Mouse (Mus musculus): ENCODE measurements around the gene Hist1h2aa. TPM values are rescaled to one million over a fixed set of nuclear protein-coding genes. Genes with fewer than 3 reads are reported as not detected.

Hist1h2aa gene
- total RNA-seq, 2 experiments from 2014 or later = not detected

- no peak for DNase-seq (ENCODE audit: low spot score)
- intact Hi-C loops (cut with DNase I) = no loop called here
Measured at GRCm38 (mm10) chr13:23938699-23939098, 4.4 kb downstream of the Hist1h2aa start.

- intact Hi-C loops (cut with DNase I) = no loop called here
- DNase-seq (ENCODE audit: low spot score) = no peak
Measured at GRCm38 (mm10) chr13:23940291-23940690, 6.0 kb downstream of the Hist1h2aa start.

GRCm38 (mm10) chr13:23942861-23943260, 8.6 kb downstream of the Hist1h2aa start:
- intact Hi-C loops (cut with DNase I) = no loop called here
- DNase-seq (ENCODE audit: low spot score) = no peak

DNA sequence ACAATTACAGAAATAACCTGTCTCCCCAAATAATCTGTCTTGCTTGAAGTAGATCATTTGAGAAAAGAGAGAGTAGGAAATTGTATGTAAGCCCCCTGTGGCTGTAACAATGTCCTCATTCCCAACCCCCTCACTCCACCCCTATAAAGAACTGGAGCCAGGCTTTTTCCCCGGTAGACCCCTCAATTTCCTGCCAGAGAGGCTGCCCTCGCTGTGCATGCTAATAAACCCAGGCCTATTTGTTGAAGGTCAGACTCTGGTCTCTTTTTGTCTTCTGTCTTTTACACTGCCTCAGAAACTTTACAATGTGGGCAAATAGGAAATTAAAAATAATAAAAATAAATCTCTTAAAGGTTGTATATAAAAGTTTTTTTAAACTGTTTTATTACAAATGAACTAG, 12.0 kb downstream of the Hist1h2aa start:
- intact Hi-C loops (cut with DNase I) = no loop called here
- no peak for DNase-seq (ENCODE audit: low spot score)

DNA sequence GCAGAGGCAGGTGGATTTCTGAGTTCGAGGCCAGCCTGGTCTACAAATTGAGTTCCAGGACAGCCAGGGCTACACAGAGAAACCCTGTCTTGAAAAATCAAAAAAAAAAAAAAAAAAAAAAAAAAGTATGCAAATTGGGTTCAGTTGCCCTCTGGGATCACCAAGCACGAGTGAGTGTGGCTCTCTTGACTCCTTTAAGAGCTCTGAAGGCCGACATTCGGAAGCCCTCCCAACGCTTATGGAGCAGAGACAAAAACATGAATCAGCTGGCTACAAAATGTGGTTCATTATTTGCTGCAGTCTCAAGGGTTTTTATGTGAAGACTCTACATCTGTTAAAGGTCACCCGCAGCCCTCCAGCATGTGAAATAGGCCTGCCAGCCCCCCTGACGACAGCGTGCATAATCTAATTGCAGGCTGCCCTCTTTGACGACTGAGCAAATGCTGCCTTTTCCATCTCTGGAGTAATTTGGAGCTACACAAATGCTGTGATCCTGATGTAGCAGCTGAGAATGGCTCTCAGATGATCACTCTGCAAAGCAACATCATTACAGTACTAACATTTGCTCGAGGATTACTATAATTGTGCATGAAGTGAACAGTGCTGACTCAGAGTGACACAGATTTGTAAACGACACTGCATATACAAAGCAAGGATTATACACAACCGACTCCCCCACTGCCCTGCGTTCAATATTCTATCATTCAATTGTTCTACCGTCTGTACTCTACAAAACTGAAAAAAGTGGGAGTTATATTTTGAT, 15.4 kb downstream of the Hist1h2aa start:
- intact Hi-C loops (cut with DNase I) = no loop called here
- no peak for DNase-seq (ENCODE audit: low spot score)

DNA sequence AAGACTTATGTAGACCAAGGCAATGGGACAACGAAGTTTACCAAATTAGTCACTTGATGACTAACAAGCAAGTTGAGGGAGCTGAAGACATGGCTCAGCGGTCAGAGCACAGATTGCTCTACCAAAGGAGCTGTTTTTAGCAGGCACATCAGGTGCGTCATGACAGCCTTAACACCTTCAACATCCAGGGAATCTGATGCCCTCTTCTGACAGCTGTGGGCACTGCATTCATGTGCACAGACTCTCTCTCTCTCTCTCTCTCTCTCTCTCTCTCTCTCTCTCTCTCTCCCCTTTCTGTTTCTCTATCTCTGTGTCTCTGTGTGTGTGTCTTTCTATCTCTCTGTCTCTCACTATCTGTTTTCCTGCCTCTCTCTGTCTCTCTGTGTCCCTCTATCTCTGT, 16.7 kb downstream of the Hist1h2aa start:
- no peak for DNase-seq (ENCODE audit: low spot score)
- intact Hi-C loops (cut with DNase I) = no loop called here

DNA sequence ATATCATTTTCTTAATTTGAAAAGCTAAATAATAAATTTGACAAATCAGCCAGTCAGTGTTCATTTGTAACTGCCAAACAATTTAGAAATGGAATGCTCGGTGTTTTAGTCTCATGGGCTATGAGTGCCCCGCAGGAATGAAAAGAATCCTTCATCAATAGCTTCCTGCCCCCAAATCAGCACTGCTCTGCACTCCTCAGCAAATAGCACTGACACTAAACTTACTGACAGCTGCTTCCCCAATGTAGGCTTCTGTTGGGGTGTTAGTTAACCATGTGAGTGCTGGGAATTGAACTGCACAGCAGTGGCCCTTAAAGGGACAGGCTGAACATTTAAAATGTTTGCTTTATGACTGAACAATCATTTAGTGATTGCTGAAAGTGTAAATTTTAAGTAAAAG, 25.5 kb downstream of the Hist1h2aa start:
- DNase-seq (ENCODE audit: low spot score) = no peak
- intact Hi-C loops (cut with DNase I) = no loop called here

- intact Hi-C loops (cut with DNase I) = no loop called here
- no peak for DNase-seq (ENCODE audit: low spot score)
Measured at GRCm38 (mm10) chr13:23964909-23965308, 30.6 kb downstream of the Hist1h2aa start.

DNA sequence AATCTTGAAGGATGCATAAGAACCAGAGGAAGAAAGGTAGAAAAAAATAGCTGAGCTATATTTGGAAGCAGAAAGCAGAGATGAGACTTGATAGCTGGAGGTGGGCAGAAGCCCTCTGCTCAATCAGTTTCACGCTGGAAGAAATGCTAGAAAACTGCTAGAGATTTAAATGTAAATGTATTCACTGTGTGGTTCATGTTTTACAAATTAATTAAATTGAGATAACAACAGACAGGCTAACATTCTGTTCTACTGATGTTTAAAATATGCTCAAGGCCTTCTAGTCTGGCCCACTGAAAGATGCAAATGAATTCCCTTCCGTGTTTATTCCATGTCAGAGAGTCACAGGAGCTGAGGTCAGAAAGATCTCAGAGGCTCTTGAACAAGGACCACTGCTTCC, 37.6 kb downstream of the Hist1h2aa start:
- DNase-seq (ENCODE audit: low spot score) = no peak
- intact Hi-C loops (cut with DNase I) = no loop called here

- DNase-seq (ENCODE audit: low spot score) = no peak
Measured at GRCm38 (mm10) chr13:23972271-23972670, 38.0 kb downstream of the Hist1h2aa start.

More at GRCm38 (mm10) chr13:23972271-23972670, 38.0 kb downstream of the Hist1h2aa start:
- intact Hi-C loops (cut with DNase I) = no loop called here

Small RNAs within 50 kb of the gene (microRNA-seq; reads per million reads assigned to microRNA genes)
- gene Gm44344 = not detected

Other genes starting within 250 kb of the Hist1h2aa start
- not detected for gene Hist1h1t, start 238.6 kb upstream of the Hist1h2aa start, total RNA-seq (2021)
- gene Hist1h4c, start 236.0 kb upstream of the Hist1h2aa start, total RNA-seq (2021) = 10 to 100 TPM; 42.4 to 60.8 TPM
- 10 to 100 TPM; 48.9 to 50.3 TPM for gene Hfe, start 223.6 kb upstream of the Hist1h2aa start, total RNA-seq (2021)
- gene Hist1h1c, start 195.7 kb upstream of the Hist1h2aa start, total RNA-seq (2021) = 100 to 1,000 TPM; 134 to 160 TPM
- gene Hist1h3c, start 188.9 kb upstream of the Hist1h2aa start, total RNA-seq (2021) = 1 to 10 TPM; 3.2 to 9.1 TPM
- 10 to 100 TPM in 1 of 2 experiments, 1 to 10 TPM in 1; 9.6 to 11.4 TPM for gene Hist1h2bb, start 187.7 kb upstream of the Hist1h2aa start, total RNA-seq (2021)
- 10 to 100 TPM; 12.7 to 17.0 TPM for gene Hist1h2ab, start 183.3 kb upstream of the Hist1h2aa start, total RNA-seq (2021)
- 10 to 100 TPM; 19.3 to 26.5 TPM for gene Hist1h3b, start 182.2 kb upstream of the Hist1h2aa start, total RNA-seq (2021)
- 10 to 100 TPM; 13.3 to 23.6 TPM for gene Hist1h4b, start 177.4 kb upstream of the Hist1h2aa start, total RNA-seq (2021)
- gene Hist1h4a, start 173.2 kb upstream of the Hist1h2aa start, total RNA-seq (2021) = 10 to 100 TPM; 12.6 to 15.8 TPM
- 10 to 100 TPM; 15.8 to 18.0 TPM for gene Hist1h3a, start 172.1 kb upstream of the Hist1h2aa start, total RNA-seq (2021)
- 1 to 10 TPM; 5.4 to 9.2 TPM for gene Hist1h1a, start 170.8 kb upstream of the Hist1h2aa start, total RNA-seq (2021)
- gene Trim38, start 164.5 kb upstream of the Hist1h2aa start, total RNA-seq (2021) = not detected
- not detected for gene Slc17a2, start 127.5 kb upstream of the Hist1h2aa start, total RNA-seq (2021)
- not detected for gene Slc17a3, start 95.0 kb upstream of the Hist1h2aa start, total RNA-seq (2021)
- not detected for gene Slc17a1, start 66.7 kb upstream of the Hist1h2aa start, total RNA-seq (2021)
- gene Slc17a4, start 19.5 kb upstream of the Hist1h2aa start, total RNA-seq (2021) = not detected
- gene Hist1h2ba, start 306 bp upstream of the Hist1h2aa start, total RNA-seq (2021) = not detected
- gene Scgn, start 56.8 kb downstream of the Hist1h2aa start, total RNA-seq (2021) = not detected

All from heart, postnatal 25 days (tissue).